Mouse (Mus musculus): ENCODE measurements around the gene Elovl5. TPM values are rescaled to one million over a fixed set of nuclear protein-coding genes. Genes with fewer than 3 reads are reported as not detected.
"Not testable (repeated sequence)": the region's sequence is repeated elsewhere in the genome, so short reads cannot be mapped to it uniquely, and the experiment has no call there.

The Elovl5 gene
- polyA plus RNA-seq, 1 experiment from 2014 or later, result 86.7 TPM

DNA sequence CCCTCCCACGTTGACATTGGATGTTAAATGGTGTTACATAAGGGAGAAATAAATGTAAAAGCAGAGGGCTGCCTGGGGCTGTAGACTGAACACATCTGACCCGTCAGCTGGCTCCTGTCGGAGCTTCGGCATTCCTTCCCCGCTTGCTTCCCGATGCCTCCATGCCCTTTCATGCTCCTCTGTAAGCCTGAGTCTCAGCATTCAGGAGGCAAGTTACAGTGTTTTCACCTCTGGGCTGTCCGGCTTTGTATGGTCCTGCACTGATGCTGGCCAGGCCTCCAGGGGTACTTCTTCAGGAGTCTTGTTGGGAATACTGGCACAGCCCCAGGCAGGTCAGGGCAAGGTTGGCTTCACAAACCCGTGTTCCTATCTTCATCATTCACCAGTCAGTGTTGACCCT is 72.5 kb downstream of the Elovl5 start:
- no peaks in the 10 kb centered on the region for H3K27me3 ChIP-seq (ENCODE audit: control insufficient read depth, insufficient read depth, low read length)
- no peak for ATAC-seq (ENCODE audit: insufficient number of reproducible peaks, insufficient read depth, low FRiP score, low read depth)
- 51% methylated on average over 8 of the region's 8 CpGs for WGBS
- peaks cover 13 to 17% of the 10 kb centered on the region in 2 experiments for H3K4me1 ChIP-seq (ENCODE audit: control insufficient read depth in 2 of 2, insufficient read depth in 2 of 2, low read length in 2 of 2)
- H3K27ac ChIP-seq (replicated peaks in 1 of 2; ENCODE audit: control insufficient read depth in 1 of 2, insufficient read depth in 1 of 2, low read depth in 2 of 2, low read length in 2 of 2), result no peak overlapping the region
- no peaks in the 10 kb centered on the region for H3K9me3 ChIP-seq (ENCODE audit: control insufficient read depth, low read length)
- no peak overlapping the region for H3K4me2 ChIP-seq (ENCODE audit: low read length)
- H3K36me3 ChIP-seq (ENCODE audit: control insufficient read depth, insufficient read depth, low read length), result no peaks in the 10 kb centered on the region; the same call in 1 of the 2 replicates
- no peak overlapping the region for H3K4me3 ChIP-seq (ENCODE audit: control insufficient read depth in 1 of 2, insufficient read depth in 1 of 2, low read depth in 1 of 2, low read length in 2 of 2)
- H3K9ac ChIP-seq (ENCODE audit: low read length), result no peak overlapping the region

DNA sequence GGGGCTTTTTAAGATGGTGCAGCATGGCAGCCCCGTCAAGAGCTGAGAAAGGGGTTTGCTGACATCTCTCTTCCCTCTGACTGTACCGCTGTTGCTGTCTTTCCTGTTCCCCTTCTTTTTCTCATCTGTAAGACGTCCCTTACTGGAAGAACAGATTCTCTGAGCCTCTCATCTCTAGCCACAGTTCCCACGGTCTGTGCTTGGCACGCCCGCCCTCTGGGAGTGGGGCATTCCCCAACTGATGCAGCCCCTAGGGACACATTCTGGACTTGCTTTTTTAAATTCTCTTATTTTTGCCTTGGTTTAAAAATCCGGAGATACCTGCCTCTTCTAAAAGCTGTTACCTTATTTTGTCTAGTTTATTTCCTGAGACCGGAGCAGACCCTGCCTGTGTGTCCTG is 73.1 kb downstream of the Elovl5 start:
- Histone ChIP-seq H3K4me1 (ENCODE audit: control insufficient read depth in 2 of 2, insufficient read depth in 2 of 2, low read length in 2 of 2) (peaks cover 13 to 17% of the 10 kb centered on the region in 2 experiments), H3K4me2 (ENCODE audit: low read length) (no peak overlapping the region), H3K27me3 (ENCODE audit: control insufficient read depth, insufficient read depth, low read length) (no peaks in the 10 kb centered on the region), H3K36me3 (ENCODE audit: control insufficient read depth, insufficient read depth, low read length) (no peaks in the 10 kb centered on the region), H3K27ac (replicated peaks in 1 of 2; ENCODE audit: control insufficient read depth in 1 of 2, insufficient read depth in 1 of 2, low read depth in 2 of 2, low read length in 2 of 2) (no peak overlapping the region), H3K9ac (ENCODE audit: low read length) (no peak overlapping the region), H3K4me3 (ENCODE audit: control insufficient read depth in 1 of 2, insufficient read depth in 1 of 2, low read depth in 1 of 2, low read length in 2 of 2) (no peak overlapping the region), H3K9me3 (ENCODE audit: control insufficient read depth, low read length) (no peaks in the 10 kb centered on the region)
- ATAC-seq (ENCODE audit: insufficient number of reproducible peaks, insufficient read depth, low FRiP score, low read depth), result no peak
- WGBS, result 69% methylated on average over 8 of the region's 8 CpGs

DNA sequence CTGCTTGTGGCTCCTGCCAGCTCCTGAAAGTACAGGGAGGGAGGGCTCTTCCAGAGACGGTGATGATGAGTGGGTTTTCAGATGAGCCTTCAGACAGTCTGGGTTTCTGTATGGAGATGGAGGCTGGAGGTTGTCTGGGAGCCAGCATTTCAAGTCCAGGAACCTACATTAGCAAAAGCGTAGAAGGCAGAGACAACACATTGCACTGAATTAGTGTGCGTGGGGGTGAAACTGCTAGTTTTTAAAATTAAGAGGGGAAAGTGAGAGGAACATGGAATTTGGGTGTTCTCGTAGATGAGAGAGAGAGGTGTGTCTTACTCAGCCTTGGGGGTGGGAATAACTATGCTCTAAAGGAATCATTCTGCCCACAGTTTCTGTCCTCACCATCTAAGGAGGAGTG is 74.5 kb downstream of the Elovl5 start:
- Histone ChIP-seq H3K4me3 (ENCODE audit: control insufficient read depth in 1 of 2, insufficient read depth in 1 of 2, low read depth in 1 of 2, low read length in 2 of 2) (no peak overlapping the region), H3K27ac (replicated peaks in 1 of 2; ENCODE audit: control insufficient read depth in 1 of 2, insufficient read depth in 1 of 2, low read depth in 2 of 2, low read length in 2 of 2) (no peak overlapping the region), H3K9ac (ENCODE audit: low read length) (no peak overlapping the region), H3K4me2 (ENCODE audit: low read length) (no peak overlapping the region), H3K4me1 (ENCODE audit: control insufficient read depth in 2 of 2, insufficient read depth in 2 of 2, low read length in 2 of 2) (peaks cover 8 to 10% of the 10 kb centered on the region in 2 experiments), H3K36me3 (ENCODE audit: control insufficient read depth, insufficient read depth, low read length) (no peaks in the 10 kb centered on the region), H3K27me3 (ENCODE audit: control insufficient read depth, insufficient read depth, low read length) (no peaks in the 10 kb centered on the region), H3K9me3 (ENCODE audit: control insufficient read depth, low read length) (no peaks in the 10 kb centered on the region)
- 89% methylated on average over 4 of the region's 4 CpGs for WGBS
- no peak for ATAC-seq (ENCODE audit: insufficient number of reproducible peaks, insufficient read depth, low FRiP score, low read depth)

DNA sequence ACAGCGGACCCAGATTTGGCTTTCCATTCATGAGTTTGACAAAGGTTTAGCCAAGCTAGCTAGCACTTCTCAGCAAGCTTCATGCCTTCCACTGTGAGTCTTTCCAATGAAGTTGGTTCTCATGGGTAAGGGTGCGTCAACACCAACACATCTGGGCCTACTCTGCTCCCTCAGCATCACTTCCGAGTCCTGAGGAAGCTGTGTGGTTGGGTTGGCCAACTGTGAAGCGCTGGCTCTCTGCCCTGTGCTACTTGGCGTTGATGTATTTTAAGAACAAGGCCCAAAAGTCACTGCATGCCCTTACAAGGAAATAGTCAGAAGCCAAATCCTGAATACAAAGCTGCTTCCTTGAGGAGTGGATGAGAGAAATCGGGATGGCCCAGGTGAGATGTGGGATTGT is 75.1 kb downstream of the Elovl5 start:
- Histone ChIP-seq H3K4me2 (ENCODE audit: low read length) (no peak overlapping the region), H3K9me3 (ENCODE audit: control insufficient read depth, low read length) (no peaks in the 10 kb centered on the region), H3K27me3 (ENCODE audit: control insufficient read depth, insufficient read depth, low read length) (no peaks in the 10 kb centered on the region), H3K4me1 (ENCODE audit: control insufficient read depth in 2 of 2, insufficient read depth in 2 of 2, low read length in 2 of 2) (peaks cover 8 to 10% of the 10 kb centered on the region in 2 experiments; a peak in 3 of 4 replicates), H3K4me3 (ENCODE audit: control insufficient read depth in 1 of 2, insufficient read depth in 1 of 2, low read depth in 1 of 2, low read length in 2 of 2) (no peak overlapping the region), H3K27ac (replicated peaks in 1 of 2; ENCODE audit: control insufficient read depth in 1 of 2, insufficient read depth in 1 of 2, low read depth in 2 of 2, low read length in 2 of 2) (no peak overlapping the region), H3K9ac (ENCODE audit: low read length) (no peak overlapping the region), H3K36me3 (ENCODE audit: control insufficient read depth, insufficient read depth, low read length) (no peaks in the 10 kb centered on the region)
- 89% methylated on average over 6 of the region's 6 CpGs for WGBS
- no peak for ATAC-seq (ENCODE audit: insufficient number of reproducible peaks, insufficient read depth, low FRiP score, low read depth)

DNA sequence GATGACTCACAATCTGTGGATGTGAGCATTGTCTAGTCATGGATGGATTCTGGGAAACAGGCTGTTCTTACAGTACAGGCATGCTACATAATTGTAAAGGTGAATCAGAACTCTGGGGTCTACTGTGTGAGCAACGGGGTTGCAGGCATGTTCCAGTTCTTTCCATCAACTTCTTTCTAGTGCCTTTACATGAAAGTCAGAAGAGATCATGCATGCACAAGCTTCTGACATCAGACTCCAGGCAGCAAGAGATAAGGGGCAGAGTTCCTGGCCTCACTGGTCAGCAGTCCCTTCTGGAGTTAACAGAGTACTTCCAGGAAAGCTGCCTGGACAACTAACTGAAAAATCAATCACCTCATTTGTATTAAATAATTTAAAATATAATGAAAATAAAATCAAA is 75.9 kb downstream of the Elovl5 start:
- ATAC-seq (ENCODE audit: insufficient number of reproducible peaks, insufficient read depth, low FRiP score, low read depth), result no peak
- H3K4me3 ChIP-seq (ENCODE audit: control insufficient read depth in 1 of 2, insufficient read depth in 1 of 2, low read depth in 1 of 2, low read length in 2 of 2), result no peak overlapping the region
- peak overlapping the region in 1 of 2 experiments; percentile 22; a peak in 2 of 4 replicates for H3K27ac ChIP-seq (replicated peaks in 1 of 2; ENCODE audit: control insufficient read depth in 1 of 2, insufficient read depth in 1 of 2, low read depth in 2 of 2, low read length in 2 of 2)
- H3K27me3 ChIP-seq (ENCODE audit: control insufficient read depth, insufficient read depth, low read length), result no peaks in the 10 kb centered on the region
- H3K36me3 ChIP-seq (ENCODE audit: control insufficient read depth, insufficient read depth, low read length), result no peaks in the 10 kb centered on the region
- WGBS, result 33% methylated on average over 1 of the region's 1 CpGs
- H3K4me2 ChIP-seq (ENCODE audit: low read length), result no peak overlapping the region
- no peaks in the 10 kb centered on the region for H3K9me3 ChIP-seq (ENCODE audit: control insufficient read depth, low read length)
- H3K9ac ChIP-seq (ENCODE audit: low read length), result no peak overlapping the region
- H3K4me1 ChIP-seq (ENCODE audit: control insufficient read depth in 2 of 2, insufficient read depth in 2 of 2, low read length in 2 of 2), result peaks cover 8 to 10% of the 10 kb centered on the region in 2 experiments; a peak in 3 of 4 replicates

DNA sequence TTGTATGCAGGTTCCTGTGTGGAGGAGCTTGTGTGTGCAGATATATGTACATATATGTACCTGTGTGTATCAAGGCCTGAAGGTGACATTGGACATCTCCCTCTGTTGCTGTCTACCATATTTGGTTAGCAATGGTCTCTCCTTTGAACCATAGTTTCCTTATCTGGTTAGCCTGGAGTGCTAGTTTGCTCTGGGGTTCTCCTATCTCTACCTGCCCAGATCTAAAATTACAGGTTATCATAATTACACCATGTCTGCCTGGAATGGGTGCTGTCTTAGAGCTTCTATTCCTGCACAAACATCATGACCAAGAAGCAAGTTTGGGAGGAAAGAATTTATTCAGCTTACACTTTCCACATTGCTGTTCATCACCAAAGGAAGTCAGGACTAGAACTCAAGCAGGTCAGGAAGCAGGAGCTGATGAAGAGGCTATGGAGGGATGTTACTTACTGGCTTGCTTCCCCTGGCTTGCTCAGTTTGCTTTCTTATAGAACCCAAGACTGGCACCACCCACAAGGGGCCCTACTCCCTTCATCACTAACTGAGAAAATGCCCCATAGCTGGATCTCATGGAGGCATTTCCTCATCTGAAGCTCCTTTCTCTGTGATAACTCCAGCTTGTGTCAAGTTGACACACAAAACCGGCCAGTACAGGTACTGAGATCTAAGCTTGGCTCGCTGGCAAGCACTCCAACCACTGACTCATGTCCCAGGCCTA is 76.5 kb downstream of the Elovl5 start:
- not testable (repeated sequence) for H3K27ac ChIP-seq (replicated peaks in 1 of 2; ENCODE audit: control insufficient read depth in 1 of 2, insufficient read depth in 1 of 2, low read depth in 2 of 2, low read length in 2 of 2); H3K4me2 ChIP-seq (ENCODE audit: low read length); H3K9me3 ChIP-seq (ENCODE audit: control insufficient read depth, low read length); H3K27me3 ChIP-seq (ENCODE audit: control insufficient read depth, insufficient read depth, low read length); H3K4me3 ChIP-seq (ENCODE audit: control insufficient read depth in 1 of 2, insufficient read depth in 1 of 2, low read depth in 1 of 2, low read length in 2 of 2); ATAC-seq (ENCODE audit: insufficient number of reproducible peaks, insufficient read depth, low FRiP score, low read depth); H3K36me3 ChIP-seq (ENCODE audit: control insufficient read depth, insufficient read depth, low read length); H3K9ac ChIP-seq (ENCODE audit: low read length)
- WGBS, result 82% methylated on average over 2 of the region's 2 CpGs
- peaks cover 8 to 10% of the 10 kb centered on the region in 2 experiments; a peak in 3 of 4 replicates for H3K4me1 ChIP-seq (ENCODE audit: control insufficient read depth in 2 of 2, insufficient read depth in 2 of 2, low read length in 2 of 2)

DNA sequence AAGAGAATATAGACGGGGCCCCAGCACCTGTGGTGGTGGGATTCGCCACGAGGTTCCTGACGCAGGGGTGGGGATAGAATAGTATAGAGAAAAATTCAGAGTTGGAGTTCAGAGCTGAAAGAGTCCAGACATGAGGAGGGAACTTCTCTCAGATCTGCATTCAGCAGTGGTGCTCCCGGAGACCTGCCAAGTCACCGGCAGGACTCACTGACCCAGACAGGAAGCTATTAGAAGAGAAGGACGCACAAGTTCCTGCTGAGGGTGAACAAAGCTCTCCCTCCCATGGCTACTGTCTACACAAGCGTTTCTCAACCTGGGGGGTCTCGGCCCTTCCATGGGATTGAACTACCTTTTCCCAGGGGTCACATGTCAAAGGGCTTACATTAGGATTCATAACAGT is 78.1 kb downstream of the Elovl5 start:
- Histone ChIP-seq H3K4me1 (ENCODE audit: control insufficient read depth in 2 of 2, insufficient read depth in 2 of 2, low read length in 2 of 2) (peaks cover 5 to 16% of the 10 kb centered on the region in 2 experiments), H3K36me3 (ENCODE audit: control insufficient read depth, insufficient read depth, low read length) (no peaks in the 10 kb centered on the region), H3K9ac (ENCODE audit: low read length) (no peak overlapping the region), H3K4me3 (ENCODE audit: control insufficient read depth in 1 of 2, insufficient read depth in 1 of 2, low read depth in 1 of 2, low read length in 2 of 2) (no peak overlapping the region), H3K27me3 (ENCODE audit: control insufficient read depth, insufficient read depth, low read length) (no peaks in the 10 kb centered on the region), H3K9me3 (ENCODE audit: control insufficient read depth, low read length) (no peaks in the 10 kb centered on the region), H3K4me2 (ENCODE audit: low read length) (no peak overlapping the region), H3K27ac (replicated peaks in 1 of 2; ENCODE audit: control insufficient read depth in 1 of 2, insufficient read depth in 1 of 2, low read depth in 2 of 2, low read length in 2 of 2) (no peak overlapping the region)
- WGBS, result 78% methylated on average over 9 of the region's 9 CpGs
- ATAC-seq (ENCODE audit: insufficient number of reproducible peaks, insufficient read depth, low FRiP score, low read depth), result no peak
